Mouse (Mus musculus): ENCODE results near the gene Six5.

GRCm38 (mm10) chr7:19119083-19119482 lies 24.7 kb downstream of the Six5 start:
- no peak for TF ChIP-seq CTCF (IDR thresholded peaks at IDR 0.05)
- no peak for TF ChIP-seq POLR2A (IDR thresholded peaks at IDR 0.05; ENCODE audit: insufficient read depth, low read depth, low read length)
